Mouse (Mus musculus): ENCODE results near the gene Yif1a.

DNA sequence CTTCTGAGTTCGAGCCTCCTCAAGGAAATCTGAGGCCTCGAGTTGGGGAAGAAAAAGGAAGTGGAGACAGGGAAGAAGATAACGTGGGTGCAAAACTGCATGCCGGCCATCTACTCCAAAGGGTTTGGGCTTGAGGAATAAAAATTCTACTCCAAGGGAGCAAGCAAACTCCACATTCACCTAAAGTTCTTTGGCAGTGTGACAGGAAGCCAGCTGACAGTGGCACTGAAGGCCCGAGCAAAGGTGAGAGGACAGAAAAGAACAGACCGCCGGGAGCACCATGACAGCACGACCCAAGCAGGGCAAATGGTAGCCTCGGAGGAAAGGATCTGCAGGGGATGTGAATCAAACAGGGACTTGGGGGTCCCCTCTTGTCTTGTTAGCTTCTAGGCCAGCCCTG lies 17.7 kb downstream of the Yif1a start:
- TF ChIP-seq CTCF (IDR thresholded peaks at IDR 0.05; ENCODE audit: low read depth, low read length), result no peak
- no peak for TF ChIP-seq POLR2A (IDR thresholded peaks at IDR 0.05; ENCODE audit: insufficient read depth, low read length)

Data from ES-Bruce4 (cell line).